Mouse (Mus musculus): ENCODE results near the gene Bcl2l11.

- TF ChIP-seq CTCF (IDR thresholded peaks at IDR 0.05; ENCODE audit: borderline replicate concordance, insufficient read depth, low read length) (no peak), POLR2A (IDR thresholded peaks at IDR 0.05; ENCODE audit: low read depth, low read length) (no peak)
Measured at GRCm38 (mm10) chr2:128175625-128176024, 49.8 kb downstream of the Bcl2l11 start.

Measured in embryonic fibroblast, embryonic 13.5 days (primary cell).